Mouse (Mus musculus) forebrain, embryonic 12.5 days (tissue): ENCODE measurements around the gene Tenm2. TPM values are rescaled to one million over a fixed set of nuclear protein-coding genes. Genes with fewer than 3 reads are reported as not detected.

Source experiments
- ATAC-seq: fragments of 200-750 bp; cut with Nextera tagmentation; 2 replicates; pipeline ENCODE4 v1.8.0; 2017; ENCODE audit warnings: moderate TSS enrichment; ENCODE audit not compliant: low FRiP score
- H3K27ac ChIP-seq: fragments of 300-500 bp; sonication (generic); 2 replicates; pipeline ENCODE4 v1.5.1; 2016; ENCODE audit warnings: mild to moderate bottlenecking
- H3K27me3 ChIP-seq: fragments of 300-500 bp; sonication (generic); 2 replicates; pipeline ENCODE4 v1.6.1; 2016; ENCODE audit warnings: mild to moderate bottlenecking
- H3K36me3 ChIP-seq: fragments of 300-500 bp; sonication (generic); replicated peaks from 2 replicates; pipeline ENCODE4 v1.6.1; 2016; ENCODE audit warnings: mild to moderate bottlenecking
- H3K4me1 ChIP-seq: fragments of 300-500 bp; sonication (generic); 2 replicates; pipeline ENCODE4 v1.6.1; 2016
- H3K4me2 ChIP-seq: fragments of 300-500 bp; sonication (generic); 2 replicates; pipeline ENCODE4 v1.6.1; 2016; ENCODE audit warnings: mild to moderate bottlenecking, moderate library complexity
- H3K4me3 ChIP-seq: fragments of 300-500 bp; sonication (generic); replicated peaks from 2 replicates; pipeline ENCODE4 v1.5.1; 2016; ENCODE audit warnings: mild to moderate bottlenecking
- H3K9ac ChIP-seq: fragments of 300-500 bp; sonication (generic); 2 replicates; pipeline ENCODE4 v1.6.1; 2016; ENCODE audit warnings: mild to moderate bottlenecking
- H3K9me3 ChIP-seq: fragments of 300-500 bp; sonication (generic); 2 replicates; pipeline ENCODE4 v1.6.1; 2016
- WGBS: fragments of 180-500 bp; shearing (Covaris S2); methylation state at CpG from one replicate; pipeline ENCODE4 v1.1.7; 2016; 5-methylcytosine and 5-hydroxymethylcytosine counted together
- polyA plus RNA-seq: library from polyadenylated mRNA; unstranded; fragments of >200 nt; fragmentation: Nextera tagmentation; extraction: Ambion mirVana; gene quantifications from 2 replicates; pipeline ENCODE4 v1.2.1, GENCODE M21; 2016

Gene Tenm2
- polyA plus RNA-seq, 1 experiment from 2014 or later: 10.9 TPM

DNA sequence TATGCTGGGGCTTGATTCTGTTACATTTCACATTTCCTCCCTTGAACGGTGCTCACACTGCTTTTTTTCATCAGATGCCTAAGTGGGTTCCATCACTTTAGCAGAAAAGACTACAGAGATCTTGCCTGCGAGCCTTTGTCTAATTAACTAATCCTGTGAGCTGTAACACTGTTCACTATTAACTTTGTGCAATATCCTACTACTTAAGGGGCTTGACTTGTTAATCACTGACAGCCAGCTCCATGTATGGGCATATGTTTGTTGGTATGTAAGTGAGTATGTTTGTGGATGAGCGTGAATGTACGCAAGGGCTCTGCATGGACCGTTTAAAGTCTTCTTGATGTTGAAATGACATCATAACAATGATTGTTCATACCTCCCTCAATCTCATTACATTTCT, 277.7 kb downstream of the Tenm2 start:
- WGBS: 70% methylated on average over 5 of the region's 5 CpGs

GRCm38 (mm10) chr11:36941429-36941828, 294.3 kb downstream of the Tenm2 start:
- Histone ChIP-seq H3K36me3 (no peaks in the 10 kb centered on the region), H3K9ac (no peak overlapping the region), H3K4me2 (no peak overlapping the region), H3K4me3 (no peak overlapping the region), H3K27me3 (0 out of 2 replicates have a peak, but pooled peaks cover 1% of the 10 kb centered on the region), H3K9me3 (no peaks in the 10 kb centered on the region), H3K27ac (no peak overlapping the region), H3K4me1 (peaks cover 10% of the 10 kb centered on the region)
- WGBS: 71% methylated on average over 6 of the region's 6 CpGs
- ATAC-seq: no peak

More for the DNA sequence above, 277.7 kb downstream of the Tenm2 start:
- Histone ChIP-seq H3K36me3 (no peaks in the 10 kb centered on the region), H3K27me3 (no peaks in the 10 kb centered on the region), H3K9me3 (no peaks in the 10 kb centered on the region), H3K4me2 (no peak overlapping the region), H3K27ac (no peak overlapping the region), H3K4me3 (no peak overlapping the region), H3K4me1 (no peaks in the 10 kb centered on the region), H3K9ac (no peak overlapping the region)
- no peak for ATAC-seq

- H3K36me3 ChIP-seq: no peaks in the 10 kb centered on the region
- no peak overlapping the region for H3K4me2 ChIP-seq
- H3K9me3 ChIP-seq: no peaks in the 10 kb centered on the region
- H3K27ac ChIP-seq: no peak overlapping the region
- WGBS: 11% methylated on average over 7 of the region's 7 CpGs
- 0 out of 2 replicates have a peak, but pooled peaks cover 6% of the 10 kb centered on the region for H3K27me3 ChIP-seq
- no peak overlapping the region for H3K4me3 ChIP-seq
- no peak overlapping the region for H3K9ac ChIP-seq
- H3K4me1 ChIP-seq: peaks cover 10% of the 10 kb centered on the region
- peak; percentile 23; the same call in 1 of the 2 replicates for ATAC-seq
Measured at GRCm38 (mm10) chr11:36940557-36941110, 295.1 kb downstream of the Tenm2 start.

DNA sequence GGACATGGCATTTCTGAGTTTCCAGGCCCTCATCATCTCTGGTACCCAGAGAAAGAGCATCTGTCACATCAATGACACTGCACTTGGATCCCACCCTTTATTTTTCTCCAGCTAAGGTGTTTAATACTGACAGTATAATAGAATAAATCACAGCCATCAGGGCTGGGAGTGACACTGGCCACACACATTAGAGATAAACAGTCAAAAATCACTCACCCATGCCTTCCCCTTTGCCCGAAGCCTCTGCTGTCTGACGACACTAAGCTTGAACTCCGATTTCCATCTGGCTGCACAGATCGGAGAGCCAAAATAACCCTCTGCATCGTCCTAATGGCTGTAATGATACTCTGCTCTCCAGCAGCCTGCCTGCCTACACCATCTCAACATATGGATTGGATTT, 305.9 kb downstream of the Tenm2 start:
- no peaks in the 10 kb centered on the region for H3K4me1 ChIP-seq
- no peaks in the 10 kb centered on the region for H3K36me3 ChIP-seq
- H3K27me3 ChIP-seq: no peaks in the 10 kb centered on the region
- no peaks in the 10 kb centered on the region for H3K9me3 ChIP-seq
- no peak overlapping the region for H3K4me2 ChIP-seq
- H3K27ac ChIP-seq: no peak overlapping the region
- H3K4me3 ChIP-seq: no peak overlapping the region
- no peak overlapping the region for H3K9ac ChIP-seq
- no peak for ATAC-seq
- 79% methylated on average over 5 of the region's 5 CpGs for WGBS

GRCm38 (mm10) chr11:36926705-36927406, 308.9 kb downstream of the Tenm2 start:
- H3K9me3 ChIP-seq: no peaks in the 10 kb centered on the region
- no peak overlapping the region for H3K4me2 ChIP-seq
- H3K27me3 ChIP-seq: no peaks in the 10 kb centered on the region
- H3K27ac ChIP-seq: no peak overlapping the region
- ATAC-seq: no peak
- H3K4me3 ChIP-seq: no peak overlapping the region
- H3K36me3 ChIP-seq: no peaks in the 10 kb centered on the region
- H3K4me1 ChIP-seq: no peaks in the 10 kb centered on the region
- WGBS: 84% methylated on average over 9 of the region's 9 CpGs
- H3K9ac ChIP-seq: no peak overlapping the region

- no peak for ATAC-seq
- WGBS: 82% methylated on average over 6 of the region's 6 CpGs
- Histone ChIP-seq H3K27ac (no peak overlapping the region), H3K4me1 (no peaks in the 10 kb centered on the region), H3K27me3 (no peaks in the 10 kb centered on the region), H3K9ac (no peak overlapping the region), H3K4me3 (no peak overlapping the region), H3K36me3 (no peaks in the 10 kb centered on the region), H3K9me3 (no peaks in the 10 kb centered on the region), H3K4me2 (no peak overlapping the region)
Measured at GRCm38 (mm10) chr11:36919301-36919700, 316.5 kb downstream of the Tenm2 start.

DNA sequence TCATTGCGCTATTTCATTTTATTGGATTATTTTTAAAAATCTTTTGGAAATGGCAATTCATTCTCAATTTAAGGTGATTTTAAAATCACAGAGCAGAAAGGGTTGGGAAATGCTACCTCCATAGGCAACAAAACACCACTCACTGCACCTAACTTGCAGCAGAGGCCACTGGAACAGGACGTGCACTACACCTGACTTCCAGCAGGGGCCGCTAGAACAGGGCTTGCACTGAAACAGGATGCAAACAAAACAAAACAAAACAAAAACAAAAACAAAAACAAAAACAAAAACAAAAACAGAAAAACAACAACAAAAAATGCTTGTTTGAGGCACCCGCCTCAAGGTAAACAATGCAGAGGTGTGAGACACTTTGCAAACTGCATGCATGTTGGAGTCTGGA, 324.4 kb downstream of the Tenm2 start:
- no peak for ATAC-seq
- no peaks in the 10 kb centered on the region for H3K36me3 ChIP-seq

DNA sequence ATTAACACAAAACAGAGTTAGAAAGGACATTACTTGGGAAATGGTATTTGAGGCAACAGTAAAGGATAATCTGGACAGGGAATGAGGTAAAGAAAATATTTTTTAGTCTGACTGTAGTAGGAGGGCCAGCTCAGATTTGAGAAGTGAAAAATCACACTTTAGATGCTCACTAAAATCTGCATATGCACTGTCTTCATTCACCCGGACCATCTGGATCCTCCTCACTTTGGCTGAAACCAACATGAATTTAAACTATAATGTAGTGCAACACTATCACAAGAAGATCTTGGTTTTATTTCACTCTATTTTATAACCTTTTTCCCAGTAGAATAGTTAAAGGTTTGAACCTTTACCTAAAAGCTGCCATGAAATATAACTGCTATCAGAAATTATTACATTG, 326.7 kb downstream of the Tenm2 start:
- H3K27me3 ChIP-seq: no peaks in the 10 kb centered on the region
- H3K4me1 ChIP-seq: no peaks in the 10 kb centered on the region
- no peak for ATAC-seq
- no peak overlapping the region for H3K4me2 ChIP-seq
- H3K27ac ChIP-seq: no peak overlapping the region
- 91% methylated on average over 1 of the region's 1 CpGs for whole genome bisulfite sequencing
- H3K36me3 ChIP-seq: no peaks in the 10 kb centered on the region
- H3K9ac ChIP-seq: no peak overlapping the region
- H3K4me3 ChIP-seq: no peak overlapping the region
- no peaks in the 10 kb centered on the region for H3K9me3 ChIP-seq

More for the DNA sequence above, 324.4 kb downstream of the Tenm2 start:
- H3K4me2 ChIP-seq: no peak overlapping the region
- no peaks in the 10 kb centered on the region for H3K27me3 ChIP-seq
- H3K9ac ChIP-seq: no peak overlapping the region
- no peaks in the 10 kb centered on the region for H3K4me1 ChIP-seq
- 72% methylated on average over 4 of the region's 4 CpGs for WGBS
- H3K27ac ChIP-seq: no peak overlapping the region
- H3K9me3 ChIP-seq: no peaks in the 10 kb centered on the region
- H3K4me3 ChIP-seq: no peak overlapping the region

DNA sequence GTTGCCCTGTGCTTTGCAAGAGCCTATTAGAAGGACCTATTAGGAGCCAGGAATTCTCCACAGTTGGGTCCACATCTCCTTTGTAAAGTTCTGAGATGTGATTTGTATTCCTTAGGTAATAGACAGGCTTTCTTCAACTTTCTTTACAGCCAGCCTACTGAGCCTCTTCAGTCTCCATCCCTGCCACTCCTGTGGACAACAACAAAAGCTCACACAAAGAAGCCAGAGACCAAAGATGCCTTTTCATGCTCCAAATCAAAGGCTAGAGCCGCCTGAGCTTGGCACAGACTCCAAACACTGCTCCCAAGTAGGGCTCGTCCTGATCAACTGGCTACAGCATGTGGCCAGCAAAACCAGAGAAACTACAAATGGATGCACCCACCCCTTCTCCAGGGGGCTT, 333.5 kb downstream of the Tenm2 start:
- H3K4me1 ChIP-seq: peaks cover 9% of the 10 kb centered on the region
- no peak overlapping the region for H3K4me2 ChIP-seq
- ATAC-seq: peak; percentile 30; the same call in 1 of the 2 replicates
- H3K27ac ChIP-seq: no peak overlapping the region
- no peaks in the 10 kb centered on the region for H3K36me3 ChIP-seq
- 5% methylated on average over 2 of the region's 2 CpGs for WGBS
- no peaks in the 10 kb centered on the region; the same call in 1 of the 2 replicates for H3K27me3 ChIP-seq
- no peak overlapping the region for H3K4me3 ChIP-seq
- no peaks in the 10 kb centered on the region for H3K9me3 ChIP-seq
- no peak overlapping the region for H3K9ac ChIP-seq

DNA sequence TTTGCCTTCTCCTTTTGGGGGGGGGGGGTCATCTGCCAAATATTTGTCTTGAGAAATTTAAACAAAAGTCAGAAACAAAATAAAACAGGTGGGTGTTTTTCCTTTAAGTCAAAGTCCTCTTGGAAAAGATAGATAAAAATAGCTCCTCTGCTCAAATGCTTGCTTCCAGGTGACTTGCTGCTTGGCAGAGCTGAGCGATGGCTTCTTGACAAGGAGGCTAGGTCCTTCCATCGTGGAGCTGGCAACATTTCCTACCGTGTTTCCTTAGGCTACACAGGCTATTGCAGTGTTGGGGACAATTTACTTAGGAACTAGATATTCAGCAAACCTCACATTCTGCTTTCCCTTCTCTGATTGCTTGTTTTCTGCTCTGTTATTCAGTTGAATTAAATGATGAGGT, 342.7 kb downstream of the Tenm2 start:
- WGBS: 93% methylated on average over 3 of the region's 3 CpGs
- H3K4me1 ChIP-seq: no peaks in the 10 kb centered on the region; the same call in 1 of the 2 replicates

DNA sequence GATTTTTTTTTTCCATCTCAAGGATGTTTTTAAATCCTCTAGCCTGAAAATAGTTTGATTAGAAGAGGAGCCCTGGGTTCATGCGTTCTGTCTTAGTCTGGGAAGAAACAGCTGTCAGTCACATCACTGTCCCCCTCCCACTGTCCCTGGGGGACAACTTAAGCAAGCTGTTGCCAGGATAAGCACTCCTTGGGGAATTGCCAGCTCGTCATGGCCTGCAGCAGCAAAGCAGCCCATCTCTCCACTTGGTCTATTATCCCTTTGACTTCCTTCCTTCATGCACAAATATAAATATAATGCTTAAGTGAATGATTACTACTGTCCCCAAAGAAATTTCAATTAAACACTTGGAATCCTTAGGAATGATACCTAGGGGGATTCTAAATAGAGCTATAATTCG, 344.7 kb downstream of the Tenm2 start:
- Histone ChIP-seq H3K4me3 (no peak overlapping the region), H3K4me1 (peaks cover 4% of the 10 kb centered on the region; the same call in 1 of the 2 replicates), H3K36me3 (no peaks in the 10 kb centered on the region), H3K27ac (no peak overlapping the region), H3K9ac (no peak overlapping the region), H3K4me2 (no peak overlapping the region), H3K27me3 (no peaks in the 10 kb centered on the region), H3K9me3 (no peaks in the 10 kb centered on the region)
- 37% methylated on average over 3 of the region's 3 CpGs for WGBS
- ATAC-seq: no peak

More for the DNA sequence above, 342.7 kb downstream of the Tenm2 start:
- ATAC-seq: no peak
- H3K27ac ChIP-seq: no peak overlapping the region
- H3K9ac ChIP-seq: no peak overlapping the region
- H3K9me3 ChIP-seq: no peaks in the 10 kb centered on the region
- no peaks in the 10 kb centered on the region for H3K36me3 ChIP-seq
- no peaks in the 10 kb centered on the region for H3K27me3 ChIP-seq
- no peak overlapping the region for H3K4me2 ChIP-seq
- no peak overlapping the region for H3K4me3 ChIP-seq

DNA sequence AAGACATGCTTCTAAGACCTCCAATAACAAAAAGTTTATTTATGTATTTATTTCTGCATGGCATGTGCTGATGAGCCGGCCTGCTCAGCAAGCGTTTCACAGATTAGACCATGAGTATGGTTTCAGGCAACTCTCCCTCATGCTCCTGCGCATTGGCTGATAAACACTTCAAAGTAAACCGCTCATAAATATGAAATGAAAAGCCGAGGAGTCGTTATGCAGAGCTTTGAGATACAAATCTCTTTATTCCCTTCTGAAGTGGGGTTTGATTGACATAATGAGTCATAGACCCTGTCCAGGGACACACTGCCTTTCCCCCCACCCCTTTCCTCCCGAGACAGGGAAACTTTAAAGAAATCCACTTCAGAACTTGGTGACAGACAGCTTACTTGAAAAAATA, 348.3 kb downstream of the Tenm2 start:
- ATAC-seq: no peak
- Histone ChIP-seq H3K4me3 (no peak overlapping the region), H3K27me3 (no peaks in the 10 kb centered on the region), H3K9me3 (no peaks in the 10 kb centered on the region), H3K4me2 (no peak overlapping the region), H3K36me3 (no peaks in the 10 kb centered on the region), H3K9ac (no peak overlapping the region), H3K4me1 (peaks cover 12% of the 10 kb centered on the region; the same call in 1 of the 2 replicates), H3K27ac (no peak overlapping the region)
- WGBS: 23% methylated on average over 7 of the region's 7 CpGs

DNA sequence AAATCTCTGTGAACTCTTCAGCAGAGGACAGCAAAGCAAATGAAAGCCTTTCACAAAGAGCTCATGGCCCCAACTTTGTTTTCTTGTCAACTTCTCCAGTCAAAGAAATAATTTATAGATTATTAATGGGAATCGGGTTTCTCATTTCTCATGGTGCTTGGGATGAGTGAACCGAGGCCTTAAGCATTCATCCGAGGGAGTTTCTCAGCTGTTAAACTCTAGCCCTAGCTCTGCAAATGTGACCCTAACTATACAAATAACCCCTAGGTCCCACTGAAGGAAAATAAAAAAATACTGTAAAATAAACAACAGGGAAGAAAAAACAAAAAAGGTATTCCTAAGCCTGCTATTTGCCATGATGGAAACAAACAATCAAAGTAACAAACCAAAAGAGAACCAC, 349.6 kb downstream of the Tenm2 start:
- Histone ChIP-seq H3K36me3 (no peaks in the 10 kb centered on the region), H3K4me1 (peaks cover 12% of the 10 kb centered on the region; the same call in 1 of the 2 replicates), H3K27ac (no peak overlapping the region), H3K9me3 (no peaks in the 10 kb centered on the region), H3K4me3 (no peak overlapping the region), H3K27me3 (no peaks in the 10 kb centered on the region), H3K4me2 (no peak overlapping the region), H3K9ac (no peak overlapping the region)
- no peak for ATAC-seq
- WGBS: 76% methylated on average over 3 of the region's 3 CpGs
